Mouse (Mus musculus): Measurements from ENCODE around the gene Ripk1.
"Not testable (repeated sequence)": the region's sequence is repeated elsewhere in the genome, so short reads cannot be mapped to it uniquely, and the experiment has no call there.

Ripk1 gene

GRCm38 (mm10) chr13:34038056-34038432, 35.9 kb downstream of the Ripk1 start:
- no peak for DNase-seq (ENCODE audit: low spot score in 2 of 2)

- no peak for DNase-seq (ENCODE audit: low spot score in 2 of 2)
Observed at GRCm38 (mm10) chr13:34038901-34039341, 36.8 kb downstream of the Ripk1 start.

DNA sequence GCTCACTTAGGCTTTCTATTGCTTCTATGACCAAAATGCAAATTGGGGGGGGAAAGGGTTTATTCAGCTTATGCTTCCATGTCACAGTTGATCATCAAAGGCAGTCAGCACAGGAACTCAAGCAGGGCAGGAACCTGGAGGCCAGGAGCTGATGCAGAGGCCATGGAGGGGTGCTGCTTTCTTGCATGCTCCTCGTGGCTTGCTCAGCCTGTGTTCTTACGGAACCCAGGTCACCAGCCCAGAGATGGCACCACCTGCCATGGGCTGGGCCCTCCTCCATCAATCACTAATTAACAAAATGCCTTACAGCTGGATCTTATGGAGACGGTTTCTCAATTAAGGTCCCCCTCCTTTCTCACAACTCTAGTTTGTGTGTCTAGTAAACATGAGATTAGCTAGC, 37.9 kb downstream of the Ripk1 start:
- DNase-seq (ENCODE audit: low spot score in 2 of 2), result no peak

DNA sequence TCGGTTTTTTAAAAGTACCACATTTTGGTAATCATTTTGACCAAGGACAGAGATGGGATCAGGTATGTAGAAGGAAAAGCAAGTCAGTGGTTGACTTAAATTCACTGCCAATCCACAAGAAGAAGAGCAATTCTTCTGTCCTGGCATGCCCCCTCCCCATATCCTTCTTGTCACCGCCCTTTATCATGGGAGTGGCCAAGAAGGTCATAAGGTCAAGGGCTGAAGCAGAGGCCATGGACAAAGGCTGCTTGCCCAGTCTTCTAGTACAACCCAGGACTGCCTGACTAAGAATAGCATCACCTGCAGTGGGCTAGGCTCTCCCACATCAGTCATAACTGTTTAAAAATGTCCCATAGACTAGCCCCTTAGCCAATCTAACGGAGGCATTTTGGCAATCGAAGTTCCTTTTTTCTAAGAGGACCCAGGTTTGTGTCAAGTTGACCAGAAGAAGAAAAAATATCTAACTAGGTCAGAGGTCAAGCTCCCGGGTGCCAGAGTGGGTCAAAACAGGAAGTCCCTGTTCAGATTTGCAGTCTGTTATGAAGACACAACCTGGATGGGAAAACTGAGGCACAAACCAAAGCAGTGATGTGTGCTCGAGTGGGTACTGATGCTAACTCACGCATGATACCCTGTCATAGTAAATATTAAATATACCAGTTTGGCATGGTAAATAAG, 41.7 kb downstream of the Ripk1 start:
- no peak for DNase-seq (ENCODE audit: low spot score in 2 of 2)

GRCm38 (mm10) chr13:34045511-34046249, 43.5 kb downstream of the Ripk1 start:
- DNase-seq (ENCODE audit: low spot score in 2 of 2), result no peak

DNA sequence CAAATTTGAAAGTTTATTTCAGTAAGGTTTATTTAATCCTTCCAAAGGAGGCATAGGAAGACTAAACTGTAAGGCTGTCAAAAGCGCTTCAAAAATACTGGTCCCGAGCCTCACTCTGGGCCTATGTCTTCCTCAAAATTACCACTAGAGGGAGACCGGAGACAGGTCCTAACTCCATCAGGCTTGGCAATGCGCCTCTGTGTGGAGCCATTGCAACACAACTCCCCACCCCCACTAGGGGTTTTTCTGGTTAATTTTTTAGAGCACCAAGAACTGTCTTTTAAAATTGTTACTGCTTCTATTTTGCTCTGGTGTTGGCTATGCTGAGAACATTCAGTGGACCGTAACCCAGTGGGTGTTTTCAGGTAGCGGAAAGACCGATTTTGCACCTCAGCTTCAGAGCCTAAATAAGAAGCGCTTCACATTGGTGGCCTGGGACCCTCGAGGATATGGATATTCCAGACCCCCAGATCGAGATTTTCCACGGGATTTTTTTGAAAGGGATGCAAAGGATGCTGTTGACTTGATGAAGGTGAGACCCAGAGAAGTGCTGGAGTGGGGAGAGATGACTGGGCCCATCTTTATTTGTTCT, 44.4 kb downstream of the Ripk1 start:
- peak; percentile 66 to 75 for DNase-seq (ENCODE audit: low spot score in 2 of 2)

DNA sequence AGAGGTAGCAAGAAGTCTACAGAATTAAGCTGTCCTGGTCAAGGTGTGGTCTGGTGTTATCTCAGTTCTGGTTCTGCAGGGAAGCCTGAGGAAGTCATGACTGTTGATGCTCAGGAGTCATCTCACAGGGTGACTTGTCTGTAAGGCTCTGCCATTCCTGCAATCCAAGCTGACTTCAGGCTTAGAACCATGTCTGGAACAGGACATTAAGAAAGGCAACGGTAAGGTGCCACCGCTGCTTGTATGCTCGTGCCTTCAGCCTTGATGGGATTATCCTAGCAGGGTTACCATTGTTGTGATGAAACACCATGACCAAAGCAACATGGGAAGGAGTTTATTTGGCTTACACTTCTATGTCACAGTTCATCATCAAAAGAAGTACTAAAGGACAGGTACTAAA, 45.4 kb downstream of the Ripk1 start:
- no peak for DNase-seq (ENCODE audit: low spot score in 2 of 2)

DNA sequence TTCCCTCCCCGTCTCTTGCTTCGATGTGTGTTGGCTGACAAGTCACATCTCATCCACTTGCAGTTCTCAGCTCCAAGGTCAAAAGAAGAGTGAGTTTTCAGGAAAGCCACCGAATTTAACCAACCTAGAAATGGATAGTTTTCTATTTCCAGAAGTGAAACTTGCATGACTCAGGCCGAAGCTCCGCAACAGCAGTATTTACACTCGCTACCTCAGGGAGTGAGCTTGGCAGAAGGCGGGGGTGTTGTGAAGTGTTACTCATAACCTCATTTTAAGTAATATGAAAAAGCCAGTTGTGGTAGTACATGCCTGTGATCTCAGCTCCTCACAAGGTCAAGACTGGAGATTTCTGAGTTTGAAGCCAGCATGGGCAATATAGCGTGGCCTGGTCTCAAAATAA, 48.3 kb downstream of the Ripk1 start:
- DNase-seq (ENCODE audit: low spot score in 2 of 2), result no peak

DNA sequence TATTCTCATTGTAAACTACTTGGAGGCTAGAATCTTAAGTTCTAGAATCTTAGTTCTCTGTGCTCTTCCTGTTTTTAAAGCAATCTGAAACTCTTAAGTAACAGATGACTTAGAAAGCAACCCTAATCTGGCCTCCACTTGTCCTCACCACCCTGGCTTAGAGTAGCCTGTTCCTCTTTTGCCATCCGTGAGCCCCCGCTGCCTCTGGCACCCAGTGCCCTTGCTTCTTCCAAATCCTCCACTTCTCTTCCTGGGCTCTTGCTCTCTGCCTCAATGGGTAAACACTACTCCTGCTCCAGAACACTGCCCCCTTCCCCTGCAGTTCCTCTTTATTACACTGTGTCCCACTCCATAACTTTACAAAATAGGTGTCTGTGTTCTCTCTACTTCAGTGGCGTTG, 49.5 kb downstream of the Ripk1 start:
- DNase-seq (ENCODE audit: low spot score in 2 of 2), result no peak

GRCm38 (mm10) chr13:34053673-34054282, 51.6 kb downstream of the Ripk1 start:
- DNase-seq (ENCODE audit: low spot score in 2 of 2), result no peak

- no peak for DNase-seq (ENCODE audit: low spot score in 2 of 2)
Observed at GRCm38 (mm10) chr13:34054391-34054790, 52.2 kb downstream of the Ripk1 start.

- no peak for DNase-seq (ENCODE audit: low spot score in 2 of 2)
Observed at GRCm38 (mm10) chr13:34054983-34055382, 52.8 kb downstream of the Ripk1 start.

DNA sequence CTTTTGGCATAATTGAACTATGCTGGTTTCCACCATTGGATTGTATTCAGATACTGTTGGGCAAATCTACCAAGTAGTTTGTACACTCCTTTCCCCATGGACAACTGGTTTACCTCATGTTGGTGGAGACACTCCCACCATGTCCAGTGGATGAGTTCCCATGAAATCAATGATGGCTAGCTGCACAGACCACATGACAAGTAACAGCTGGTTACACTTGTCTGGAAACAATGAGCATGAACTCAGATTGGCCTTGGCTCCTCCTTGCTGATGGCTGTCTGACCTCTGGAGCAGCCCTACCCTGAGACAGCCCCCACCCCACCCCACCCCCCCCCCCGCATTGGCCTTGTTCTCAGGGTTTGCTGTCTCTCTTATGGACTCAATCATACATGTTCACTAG, 55.1 kb downstream of the Ripk1 start:
- no peak for DNase-seq (ENCODE audit: low spot score in 2 of 2)

DNA sequence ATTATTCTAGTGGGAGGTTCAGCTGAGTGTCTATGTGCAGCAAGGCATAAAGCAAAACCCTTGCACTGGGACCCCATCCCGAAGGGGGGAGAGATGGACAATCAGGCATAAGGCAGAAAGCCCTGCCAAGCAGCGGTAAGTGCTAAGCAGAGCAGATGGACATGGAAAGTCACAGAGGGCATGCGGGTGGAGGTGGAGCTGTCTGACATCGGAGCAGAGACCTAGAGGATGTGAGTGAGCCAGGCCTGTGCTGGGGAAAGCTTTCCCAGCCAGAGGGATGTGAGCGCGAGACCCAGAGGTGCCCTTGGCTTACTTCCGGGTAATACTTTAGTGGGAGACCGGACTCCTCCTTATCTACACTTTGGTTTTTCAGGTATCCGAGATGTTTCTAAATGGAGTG, 57.9 kb downstream of the Ripk1 start:
- DNase-seq (ENCODE audit: low spot score in 2 of 2), result no peak

- DNase-seq (ENCODE audit: low spot score in 2 of 2), result no peak
Observed at GRCm38 (mm10) chr13:34062466-34062865, 60.3 kb downstream of the Ripk1 start.

DNA sequence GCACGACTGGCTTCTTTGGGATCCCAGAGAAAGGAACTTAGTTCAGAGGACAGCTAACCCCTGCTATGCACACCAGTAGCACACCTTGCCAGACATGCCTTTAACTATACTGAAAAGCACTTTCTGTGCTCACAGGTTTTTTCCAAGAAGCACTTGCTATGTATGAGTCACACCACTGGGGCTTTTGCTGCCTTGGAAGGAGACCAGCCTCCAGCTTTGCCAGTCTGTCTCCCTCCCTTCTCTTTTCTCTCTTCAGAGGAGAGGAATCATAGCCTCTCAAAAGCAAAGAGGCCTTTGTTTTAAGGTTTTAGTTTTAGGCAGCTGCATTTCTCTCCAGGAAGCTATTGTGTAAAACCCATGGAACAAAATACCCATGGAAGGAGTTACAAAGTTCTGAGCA, 64.2 kb downstream of the Ripk1 start:
- DNase-seq (ENCODE audit: low spot score in 2 of 2), result peak in 1 of 2 experiments; percentile 45

DNA sequence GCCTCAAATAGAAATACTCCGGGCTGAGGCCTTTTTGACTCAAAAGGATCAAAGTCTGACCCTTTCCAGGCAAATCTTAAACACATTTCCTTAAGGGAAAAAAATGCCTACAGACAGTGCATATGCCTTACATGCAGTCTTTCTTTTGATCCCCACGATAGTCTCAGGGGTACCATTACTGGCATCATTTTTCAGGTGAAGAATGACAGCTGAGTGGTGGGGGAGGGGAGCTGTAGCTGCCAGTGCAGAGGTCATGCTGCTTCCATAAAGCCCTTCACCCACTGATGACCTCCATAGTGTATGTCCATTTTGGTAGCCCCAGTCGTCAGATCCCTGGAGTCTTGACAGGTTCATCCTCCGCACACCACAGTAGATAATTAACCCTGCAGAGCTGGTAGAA, 68.1 kb downstream of the Ripk1 start:
- DNase-seq (ENCODE audit: low spot score in 2 of 2), result no peak

GRCm38 (mm10) chr13:34071836-34072235, 69.7 kb downstream of the Ripk1 start:
- no peak for DNase-seq (ENCODE audit: low spot score in 2 of 2)

- no peak for DNase-seq (ENCODE audit: low spot score in 2 of 2)
Observed at GRCm38 (mm10) chr13:34072847-34073246, 70.7 kb downstream of the Ripk1 start.

DNA sequence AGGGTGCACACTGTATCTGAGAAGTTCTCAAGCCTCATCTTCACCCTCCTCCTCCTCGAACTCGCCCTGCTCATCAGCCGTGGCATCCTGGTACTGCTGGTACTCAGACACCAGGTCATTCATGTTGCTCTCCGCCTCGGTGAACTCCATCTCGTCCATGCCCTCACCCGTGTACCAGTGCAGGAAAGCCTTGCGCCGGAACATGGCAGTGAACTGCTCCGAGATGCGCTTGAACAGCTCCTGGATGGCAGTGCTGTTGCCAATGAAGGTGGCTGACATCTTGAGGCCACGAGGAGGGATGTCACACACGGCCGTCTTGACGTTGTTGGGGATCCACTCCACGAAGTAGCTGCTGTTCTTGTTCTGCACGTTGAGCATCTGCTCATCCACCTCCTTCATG, 72.3 kb downstream of the Ripk1 start:
- DNase-seq (ENCODE audit: low spot score in 2 of 2), result not testable (repeated sequence)

GRCm38 (mm10) chr13:34075893-34076292, 73.7 kb downstream of the Ripk1 start:
- DNase-seq (ENCODE audit: low spot score in 2 of 2), result not testable (repeated sequence)
